Mouse (Mus musculus) heart, adult 8-10 months (tissue): ENCODE measurements around the gene Stx7. TPM values are rescaled to one million over a fixed set of nuclear protein-coding genes. Genes with fewer than 3 reads are reported as not detected.
"Not testable (repeated sequence)": the region's sequence is repeated elsewhere in the genome, so short reads cannot be mapped to it uniquely, and the experiment has no call there.

Source experiments
- DNase-seq: peaks from one replicate; pipeline ENCODE4 v3.0.0; 2022; ENCODE audit warnings: low spot score
- total RNA-seq, 4 experiments: library from RNA; stranded (reverse); gene quantifications; 2 replicates each; pipeline ENCODE4 v1.2.4; 2022

Stx7 gene
- 10 to 100 TPM; 41.3 to 54.2 (median 48.0) TPM for total RNA-seq

DNA sequence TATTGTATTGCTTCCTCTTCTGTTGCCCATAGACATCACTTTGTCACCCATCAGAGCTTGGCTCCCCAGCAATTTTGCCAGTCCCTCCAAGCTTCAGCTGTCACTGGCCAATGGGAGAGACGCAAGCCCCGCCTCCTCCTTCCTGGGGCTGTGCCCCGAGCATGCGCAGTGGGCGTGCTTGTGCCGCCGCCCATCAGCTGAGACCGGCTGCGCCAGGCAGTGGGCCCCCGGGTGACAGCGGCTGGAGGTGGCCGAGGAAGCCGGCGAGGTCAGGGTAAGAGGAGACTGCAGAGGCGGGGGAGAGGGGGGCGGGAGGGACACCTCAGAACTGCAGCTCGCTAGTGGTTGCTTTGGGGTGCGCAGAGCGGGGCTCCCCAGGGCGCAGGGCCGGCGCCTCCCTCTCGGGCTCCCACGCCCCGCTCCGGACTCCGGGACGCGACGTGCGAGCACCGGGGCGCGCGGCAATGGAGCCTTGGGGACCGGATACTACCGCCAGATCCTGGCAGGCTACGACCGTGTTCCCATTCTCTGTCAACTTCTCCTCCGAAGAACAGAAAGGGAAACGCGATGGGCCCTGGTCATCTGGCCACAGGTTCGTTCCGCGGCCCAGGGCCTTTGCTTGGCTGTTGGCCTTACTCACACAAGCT is at the start of gene Stx7:
Gene Stx7, plus strand, starts transcription at position 168 of the 647 bp plus-strand sequence.
- DNase-seq = peak; percentile 93

DNA sequence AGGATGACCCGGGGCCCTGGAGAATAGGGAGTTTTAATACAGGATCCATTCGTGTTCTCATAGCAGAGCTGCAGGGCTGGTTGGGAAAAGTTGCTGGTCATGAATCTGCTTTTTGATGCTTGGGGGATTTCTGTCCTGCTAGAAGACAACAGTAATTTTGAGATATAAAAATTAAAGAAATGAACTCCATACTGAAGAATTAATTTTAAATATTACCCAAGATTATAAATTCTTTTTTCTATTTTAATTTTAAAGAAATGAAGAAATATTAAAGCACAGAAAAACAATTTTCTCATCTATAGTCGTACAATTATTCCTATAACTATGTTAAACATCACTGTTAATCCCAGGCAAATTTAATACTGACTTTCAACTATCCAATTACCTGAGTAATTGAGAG is 47.3 kb upstream of the Stx7 start, which contains the start of gene Taar8c:
Gene Taar8c, minus strand, starts transcription at position 101 of the 400 bp plus-strand sequence.
- not testable (repeated sequence) for DNase-seq

DNA sequence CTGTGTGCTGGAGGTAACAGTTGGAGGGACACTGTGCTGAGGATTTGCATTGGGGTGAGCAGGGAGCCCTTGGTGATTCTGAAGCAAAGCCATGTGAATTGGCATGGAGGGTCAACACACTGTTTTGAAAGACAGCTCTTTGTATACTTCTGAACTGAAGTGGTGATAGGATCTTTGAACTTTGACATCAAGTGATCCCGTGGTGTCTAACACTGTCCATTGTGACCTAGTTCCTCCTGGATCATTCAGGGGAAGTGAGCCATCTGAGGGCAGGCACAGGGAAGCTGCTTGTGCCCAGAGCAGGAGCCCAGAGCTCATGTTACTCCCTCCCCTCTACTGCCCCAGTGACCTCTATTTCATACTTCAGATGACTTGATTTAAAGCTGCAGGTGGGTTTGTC is 45.8 kb upstream of the Stx7 start:
- not testable (repeated sequence) for DNase-seq

DNA sequence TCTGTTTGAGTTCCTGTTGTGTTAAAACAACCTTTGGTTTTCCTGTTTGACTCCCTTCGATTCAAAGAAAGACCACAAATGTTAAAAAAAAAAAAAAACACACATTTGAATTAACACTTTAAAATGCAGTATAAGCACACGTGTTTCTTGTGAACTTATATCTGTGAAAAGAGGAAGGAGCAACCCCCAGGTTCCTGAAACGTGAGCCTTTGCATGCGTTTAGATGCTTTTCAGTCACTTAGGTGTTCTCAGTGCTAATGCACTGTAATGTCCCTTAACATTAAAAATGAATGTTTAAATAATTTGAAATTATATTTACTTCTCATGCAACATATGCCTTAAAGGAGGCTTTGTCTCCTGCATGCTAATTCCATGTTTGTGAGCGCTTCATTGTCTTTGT is 41.4 kb upstream of the Stx7 start:
- DNase-seq = no peak

DNA sequence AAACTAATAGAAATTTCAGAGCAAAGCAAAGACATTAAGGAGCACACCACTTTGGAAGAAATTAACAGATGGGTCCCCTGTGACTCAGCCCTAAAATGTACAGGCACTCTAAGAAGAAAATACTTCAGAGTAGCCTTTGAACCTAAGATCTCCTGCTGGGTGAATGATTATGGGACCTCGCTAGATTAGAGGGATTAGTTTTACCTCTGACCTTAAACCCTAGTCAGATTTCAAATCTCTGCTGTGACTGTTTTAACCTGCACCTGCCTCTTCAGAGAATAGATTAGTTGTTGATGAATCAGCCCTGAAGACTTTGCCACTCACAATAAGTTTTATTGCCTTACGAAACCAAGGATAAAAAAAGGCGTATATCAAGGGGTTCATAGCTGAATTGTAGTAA is 40.9 kb upstream of the Stx7 start:
- no peak for DNase-seq

DNA sequence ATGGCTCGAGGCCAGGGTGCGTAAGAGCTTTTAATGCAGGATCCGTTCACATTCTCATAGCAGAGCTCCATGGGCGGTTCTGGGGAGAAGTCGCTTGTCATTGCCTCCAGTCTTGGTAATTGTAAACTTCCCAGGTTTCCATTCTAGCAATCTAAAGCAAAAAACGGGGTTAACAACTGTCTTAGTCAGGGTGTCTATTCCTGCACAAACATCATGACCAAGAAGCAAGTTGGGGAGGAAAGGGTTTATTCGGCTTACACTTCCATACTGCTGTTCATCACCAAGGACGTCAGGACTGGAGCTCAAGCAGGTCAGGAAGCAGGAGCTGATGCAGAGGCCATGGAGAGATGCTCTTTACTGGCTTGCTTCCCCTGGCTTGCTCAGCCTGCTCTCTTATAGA is 39.7 kb upstream of the Stx7 start, which contains the start of gene Taar9:
Gene Taar9, minus strand, starts transcription at position 101 of the 400 bp plus-strand sequence.
- not testable (repeated sequence) for DNase-seq

DNA sequence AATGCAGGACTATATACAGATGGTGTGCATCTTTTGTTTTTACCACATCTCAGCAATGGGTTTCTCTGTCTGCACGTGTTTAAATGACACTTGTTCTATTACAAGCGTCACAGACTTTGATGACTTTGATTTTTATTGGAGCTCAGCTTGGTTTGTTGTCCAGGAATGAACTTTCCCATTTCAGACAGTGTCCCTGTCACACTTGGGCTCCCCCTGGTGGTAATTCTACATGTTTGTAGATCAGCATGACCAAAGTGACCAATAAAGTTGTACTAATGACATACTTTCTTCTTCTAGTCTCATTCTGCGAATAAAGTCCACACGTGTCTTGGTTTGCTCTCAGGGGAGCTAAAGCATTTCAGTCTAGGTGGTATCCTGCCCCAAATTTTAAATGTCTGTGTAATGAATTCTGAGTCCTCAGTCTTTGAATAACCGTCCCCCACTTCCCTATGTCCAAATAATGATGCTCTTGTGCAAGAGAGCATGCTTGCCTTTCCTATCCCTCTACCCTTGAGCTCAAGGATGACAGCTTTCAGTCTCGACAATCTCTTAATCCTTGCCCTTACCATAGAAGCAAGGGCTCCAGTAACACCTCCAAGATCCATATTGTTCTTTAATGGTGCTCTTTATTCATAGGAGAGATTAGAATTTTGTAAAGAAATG is 37.9 kb upstream of the Stx7 start:
- peak; percentile 44 for DNase-seq

DNA sequence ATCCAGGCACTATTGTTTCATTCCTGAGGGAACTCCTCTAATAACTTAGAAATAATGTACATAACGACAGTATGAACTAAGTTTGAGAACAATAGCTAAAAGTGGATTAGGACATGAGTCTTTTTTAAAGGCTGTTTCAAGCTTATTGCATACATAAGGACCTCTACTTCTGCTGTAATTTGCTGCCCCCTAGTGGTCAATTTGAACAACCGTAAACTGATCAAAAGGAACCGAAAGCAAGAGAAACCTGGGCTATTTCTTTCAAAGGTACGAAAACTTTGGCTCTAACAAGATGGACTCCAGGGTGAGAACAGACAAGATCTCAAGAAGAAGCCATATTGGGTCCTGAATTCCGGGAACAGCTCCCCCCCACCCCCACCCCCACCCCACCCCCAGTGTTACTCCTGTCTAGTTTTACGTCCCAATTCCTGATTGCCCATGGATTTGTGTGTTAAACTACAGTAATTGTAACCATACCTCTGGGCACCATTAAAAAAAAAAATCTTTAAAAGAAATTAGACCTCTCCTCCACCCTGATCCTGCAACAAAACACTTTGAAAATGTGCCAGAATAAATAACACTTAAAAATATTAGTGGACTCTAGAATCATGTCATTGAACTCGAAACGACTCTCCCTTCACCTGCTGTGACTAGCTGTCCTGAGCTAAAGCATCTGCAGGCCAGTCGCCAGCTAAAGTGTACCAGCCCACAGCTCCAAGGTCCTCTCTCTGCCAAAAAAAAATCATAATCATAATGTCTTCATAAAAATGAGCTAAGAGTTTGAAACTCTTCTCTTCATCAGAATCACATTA is 17.4 kb upstream of the Stx7 start:
- peak; percentile 70 for DNase-seq

DNA sequence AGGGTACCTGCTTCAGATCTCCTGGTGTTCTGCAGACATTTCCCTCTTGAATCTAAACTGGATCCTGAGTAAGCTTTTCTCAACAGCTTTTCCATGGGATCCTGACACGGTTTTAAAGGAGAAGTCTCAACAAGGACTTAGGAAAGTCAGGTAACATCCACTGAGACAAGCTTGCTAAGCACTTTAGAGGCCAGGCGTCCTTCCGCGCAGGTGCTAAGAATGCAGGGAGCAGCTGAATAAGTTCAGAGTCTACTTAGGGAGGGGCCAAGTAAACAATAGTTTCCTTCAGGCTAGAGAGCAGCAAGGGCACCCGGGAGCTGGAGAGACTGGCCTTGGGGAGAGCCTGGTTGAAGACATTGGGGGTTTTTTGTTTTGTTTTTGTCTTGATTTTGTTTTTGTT is 16.8 kb upstream of the Stx7 start:
- no peak for DNase-seq

DNA sequence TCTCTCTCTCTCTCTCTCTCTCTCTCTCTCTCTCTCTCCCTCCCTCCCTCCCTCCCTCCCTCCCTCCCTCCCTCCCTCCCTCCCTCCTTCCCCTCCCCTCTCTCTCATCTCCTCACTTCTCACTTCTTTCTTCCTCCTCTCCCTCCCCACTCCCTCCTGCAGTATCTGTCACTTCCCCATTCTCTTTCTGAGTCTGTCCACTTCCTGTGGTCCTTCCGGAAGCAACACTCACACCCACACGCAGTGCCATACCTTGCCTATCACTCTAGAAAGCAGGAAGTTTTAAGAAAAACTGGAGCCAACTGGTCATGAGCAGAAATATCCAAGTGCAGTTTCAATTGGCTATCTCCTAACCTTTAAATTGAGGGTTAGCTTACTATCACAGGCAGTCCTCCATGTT is 16.0 kb upstream of the Stx7 start:
- DNase-seq = no peak

DNA sequence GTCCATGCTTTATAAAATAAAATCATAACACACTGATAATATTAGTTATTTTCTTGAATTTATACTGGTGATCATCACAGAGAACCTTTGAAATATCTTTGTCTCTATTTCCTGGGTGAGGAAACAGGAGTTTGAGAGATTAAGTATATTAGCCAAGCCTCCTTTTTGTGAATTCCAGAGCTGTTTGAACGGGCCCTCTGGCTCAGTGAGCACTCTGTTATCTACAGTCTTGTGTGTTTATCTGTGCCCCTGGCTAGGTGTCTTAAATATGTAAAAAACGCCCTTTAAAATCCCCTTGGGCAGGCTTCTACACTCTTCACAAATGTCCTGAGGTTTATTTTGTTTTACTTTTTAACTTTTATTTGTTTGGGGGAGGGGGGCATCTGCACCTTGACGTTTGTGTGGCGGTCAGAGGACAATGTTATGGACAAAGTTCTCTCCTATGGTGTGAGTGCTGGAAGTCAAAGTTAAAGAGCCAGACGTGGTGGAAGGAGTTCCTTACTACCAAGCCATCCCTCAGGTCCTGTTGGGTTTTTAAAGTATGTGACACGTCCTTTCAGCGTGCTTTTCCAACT is 14.9 kb upstream of the Stx7 start:
- DNase-seq = no peak

DNA sequence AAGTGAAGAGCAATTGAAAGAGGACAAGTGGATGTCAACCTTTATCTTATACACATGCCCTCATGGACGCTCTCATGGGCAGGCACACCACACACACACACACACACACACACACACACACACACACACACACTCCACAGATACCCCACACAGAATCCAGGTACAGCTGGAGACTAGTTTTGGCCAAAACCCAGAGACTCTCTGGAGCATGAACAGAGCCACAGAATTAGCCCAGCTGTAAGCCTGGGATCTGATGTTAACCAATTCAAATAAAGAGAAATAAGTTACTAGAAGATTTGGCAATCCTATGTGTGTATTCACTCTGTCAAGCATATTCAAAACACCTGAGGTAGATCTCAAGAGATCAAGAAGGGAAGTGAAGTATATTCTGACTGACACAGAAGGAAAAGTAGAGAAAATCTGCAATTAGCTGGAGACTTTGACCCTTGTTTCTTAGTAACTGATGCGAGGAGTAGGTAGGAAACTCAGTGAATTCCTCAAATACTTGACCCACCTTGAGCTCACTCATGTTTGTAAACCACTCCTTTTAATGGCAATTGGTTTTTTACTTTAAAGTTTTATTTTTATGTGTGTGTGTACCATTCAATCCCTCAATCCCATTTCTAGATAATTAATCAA is 10.4 kb upstream of the Stx7 start:
- DNase-seq = no peak

DNA sequence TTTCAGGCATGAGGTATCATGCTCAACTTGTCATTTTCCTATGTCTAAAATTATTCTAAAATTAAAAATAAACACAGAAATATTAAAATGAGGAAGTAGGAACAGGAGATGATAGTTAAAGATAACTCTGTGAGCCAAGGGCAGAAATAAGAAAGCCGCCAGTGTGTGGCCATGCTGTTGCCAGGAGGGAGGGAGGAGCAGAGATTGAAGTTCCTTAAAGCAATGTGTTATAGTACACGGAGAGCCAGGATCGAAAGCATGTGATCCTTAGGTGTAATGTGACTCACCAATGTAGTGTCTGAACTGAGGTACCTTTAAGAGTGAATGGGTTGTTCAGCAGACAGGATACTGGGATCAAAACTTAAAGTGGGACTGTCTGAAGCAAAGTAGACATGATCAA is 6.4 kb upstream of the Stx7 start:
- DNase-seq = no peak

DNA sequence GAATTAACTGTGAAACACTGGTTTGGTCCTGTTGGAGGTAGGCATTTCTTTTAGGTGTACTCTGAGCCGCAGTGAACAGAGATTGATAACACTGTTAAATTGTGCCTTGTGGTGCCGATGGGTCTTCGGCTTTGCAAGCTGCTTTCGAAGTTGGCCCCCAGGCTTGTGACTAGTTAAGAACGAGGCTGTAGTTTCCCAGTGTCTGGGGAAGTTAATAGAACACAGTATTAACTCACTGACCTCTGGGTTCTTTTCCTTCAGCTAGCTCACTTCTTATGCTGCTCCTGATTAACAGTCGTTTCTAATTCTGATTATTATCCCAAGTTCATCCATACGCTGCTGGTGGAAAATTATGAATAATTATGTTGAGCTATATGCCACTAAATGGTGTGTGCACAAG is 984 bp downstream of the Stx7 start:
- DNase-seq = no peak

DNA sequence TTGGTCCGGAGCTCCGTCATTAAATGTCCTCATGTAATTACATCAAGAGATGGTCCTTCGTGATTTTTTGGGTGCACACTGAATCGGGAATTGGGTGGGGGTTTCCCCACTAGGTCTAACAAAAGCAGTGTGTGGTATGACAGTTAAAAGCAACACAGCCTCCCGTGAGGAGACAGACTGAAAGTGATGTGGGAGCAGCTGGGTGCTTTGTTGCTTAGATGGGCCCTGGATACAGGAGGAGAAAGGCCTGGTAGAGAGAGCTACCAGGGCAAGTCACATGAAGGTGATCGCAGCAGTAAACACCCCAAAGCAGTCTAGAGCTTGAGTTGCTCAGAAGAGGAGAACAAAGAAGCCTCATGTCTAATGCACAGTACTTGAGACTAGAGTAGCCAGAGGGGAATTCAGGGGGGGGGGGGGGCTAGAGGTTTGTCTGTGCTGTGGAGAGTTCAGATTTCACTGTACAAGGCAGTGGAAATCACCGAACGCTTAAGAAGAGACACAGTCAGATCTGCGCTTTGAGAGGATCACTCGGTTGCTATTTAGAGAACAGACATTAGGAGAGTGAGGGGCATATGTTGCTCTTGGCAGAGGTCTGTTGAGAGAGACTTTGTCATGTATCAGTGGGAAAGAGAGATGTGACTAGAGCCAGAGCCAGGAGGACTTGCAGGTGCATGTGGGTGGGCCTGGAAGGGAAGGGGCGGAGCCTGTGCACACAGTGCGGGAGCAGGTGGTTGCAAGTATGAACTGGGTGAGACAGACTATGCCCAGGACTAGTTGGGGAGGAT is 9.6 kb downstream of the Stx7 start:
- no peak for DNase-seq

DNA sequence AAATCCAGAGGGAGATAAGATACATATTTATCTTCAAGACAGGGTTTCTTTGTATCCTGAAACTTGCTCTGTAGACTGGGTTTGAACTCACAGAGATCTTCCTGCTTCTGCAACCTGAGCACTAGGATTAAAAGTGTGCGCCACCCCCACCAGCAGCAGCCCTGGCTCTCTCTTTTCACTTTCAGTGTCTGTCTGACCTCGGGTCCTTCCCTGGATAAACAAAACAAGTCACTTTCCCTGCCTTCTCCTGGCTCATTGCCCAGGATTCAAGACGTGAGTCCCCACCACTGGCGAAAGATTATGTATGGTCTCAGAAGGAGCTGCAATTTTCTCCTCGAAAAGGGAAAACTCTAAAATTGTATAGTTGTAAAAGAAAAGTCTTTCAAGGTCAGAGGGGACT is 10.5 kb downstream of the Stx7 start:
- DNase-seq = no peak

DNA sequence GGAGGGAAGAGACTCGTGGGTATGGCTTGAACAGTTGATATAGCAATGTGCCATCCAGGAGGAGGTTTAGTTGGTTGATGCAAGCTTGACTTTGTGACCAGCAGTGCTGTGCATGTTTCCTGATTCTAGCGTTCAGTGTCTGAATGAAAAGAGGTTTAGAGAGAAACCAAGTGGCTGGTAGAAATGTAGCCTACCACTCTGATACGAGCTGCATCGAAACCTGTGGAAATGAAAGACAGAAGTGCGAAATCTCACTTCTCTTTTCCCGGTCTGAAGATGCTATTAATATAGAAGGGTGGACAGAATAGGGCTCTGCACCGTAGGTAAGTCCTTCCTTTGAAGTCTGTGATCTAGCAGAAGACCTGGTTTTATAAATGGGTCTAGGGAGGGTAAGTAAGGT is 11.2 kb downstream of the Stx7 start:
- no peak for DNase-seq

DNA sequence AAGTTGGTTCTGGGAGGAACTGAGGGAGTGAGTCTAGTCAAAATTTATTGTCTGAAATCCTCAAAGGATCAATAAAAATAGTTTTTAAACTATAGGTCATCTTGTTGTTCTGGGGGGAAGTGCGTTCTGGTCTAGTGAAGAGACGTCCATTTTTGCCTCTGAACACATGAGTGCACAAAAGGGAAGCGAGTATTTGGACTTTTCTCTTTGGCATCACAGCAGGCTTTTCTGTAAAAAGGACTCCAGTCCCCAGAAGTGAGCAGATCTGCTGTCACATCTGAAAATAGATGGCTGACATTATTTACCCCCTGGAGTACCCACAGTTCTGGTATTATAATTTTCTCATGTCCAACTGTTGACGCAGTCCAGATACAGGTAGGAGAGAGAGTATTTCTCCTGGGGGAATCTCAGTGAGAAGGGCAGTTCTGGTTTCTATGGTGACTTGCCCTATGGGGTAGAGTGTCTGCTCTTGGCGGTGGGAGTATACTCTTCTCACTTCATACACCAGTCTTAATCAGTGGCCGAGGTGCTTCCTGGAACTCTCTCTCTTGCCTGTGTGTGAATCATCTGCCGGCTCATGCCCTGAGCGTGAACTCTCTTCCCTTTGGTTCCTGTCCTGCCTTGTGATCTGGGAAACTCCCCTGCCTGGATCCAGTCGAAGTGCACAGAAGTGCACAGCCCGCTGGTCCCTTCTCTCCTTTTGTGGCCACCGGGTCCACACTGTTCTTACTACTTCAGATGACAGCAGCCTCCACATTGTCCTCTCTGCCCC is 15.2 kb downstream of the Stx7 start:
- no peak for DNase-seq

DNA sequence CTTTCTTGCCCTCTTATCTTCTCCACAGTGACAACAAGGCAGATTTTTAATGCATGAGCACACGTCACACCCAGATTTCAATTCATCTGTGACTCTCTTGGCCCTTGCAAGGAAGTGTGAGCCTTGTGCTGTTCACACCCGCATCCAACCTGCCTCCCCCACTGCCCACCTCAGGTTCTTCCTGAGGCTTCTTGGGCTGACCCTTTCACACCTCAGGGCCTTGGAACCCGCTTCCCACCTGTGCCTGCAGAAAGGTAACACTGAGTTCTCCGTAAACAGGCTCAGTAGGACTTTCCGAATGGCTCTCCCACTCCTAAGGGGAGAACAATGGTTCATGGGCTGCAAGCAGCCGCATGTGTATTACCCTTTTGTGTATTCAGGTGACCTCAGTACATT is 15.8 kb downstream of the Stx7 start:
- DNase-seq = no peak

DNA sequence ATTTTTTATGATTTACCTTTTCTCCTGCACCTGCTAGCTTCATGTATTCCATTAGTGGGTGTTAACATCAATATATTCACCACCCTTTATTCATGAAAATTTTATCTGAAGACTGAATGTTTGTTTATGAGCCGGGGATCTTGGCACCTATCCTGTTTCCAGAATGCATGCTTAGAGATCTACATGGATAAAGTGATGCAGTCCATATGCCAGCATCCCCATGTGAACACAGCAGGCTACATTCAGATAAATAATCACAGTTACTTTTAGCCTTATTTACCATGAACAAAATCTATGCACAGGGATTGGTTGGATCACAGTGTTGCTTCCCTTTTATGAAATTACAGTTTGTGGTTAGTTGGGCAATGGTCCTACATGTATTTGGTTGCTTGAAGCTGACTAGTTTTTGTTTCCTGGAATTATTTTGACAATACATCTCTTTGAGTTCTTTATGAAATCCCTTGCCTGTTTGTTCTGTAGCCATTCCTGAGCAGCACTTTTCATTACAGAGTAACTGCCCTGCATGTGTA is 16.5 kb downstream of the Stx7 start:
- DNase-seq = no peak
